Mouse (Mus musculus) ES-Bruce4 (cell line): ENCODE measurements around the gene Arl8a.

Source experiments
- CTCF ChIP-seq: IDR thresholded peaks from one replicate; pipeline ENCODE4 v1.8.1; 2011; ENCODE audit warnings: low read depth, low read length
- EP300 ChIP-seq: IDR thresholded peaks from 2 replicates; pipeline ENCODE4 v1.6.1; 2011; ENCODE audit warnings: low read depth, low read length; ENCODE audit not compliant: insufficient read depth
- POLR2A ChIP-seq: IDR thresholded peaks from one replicate; pipeline ENCODE4 v1.8.1; 2011; ENCODE audit warnings: low read length; ENCODE audit not compliant: insufficient read depth

GRCm38 (mm10) chr1:135148476-135148875 lies 1.9 kb downstream of the Arl8a start:
- no peak for TF ChIP-seq CTCF
- no peak for TF ChIP-seq EP300
- TF ChIP-seq POLR2A: no peak
